Mouse (Mus musculus) layer of hippocampus, adult 18-20 months (tissue): ENCODE measurements at regions not wholly inside any gene's neighbourhood (a gene's known extent, or its start where the extent isn't known, plus 50 kb on each side); places are given as distances from the start of the nearest gene placed in this dataset.

Experiments used
- DNase-seq, 2 experiments: peaks; one replicate each; pipeline ENCODE4 v3.0.0; 2022; ENCODE audit warnings: low spot score in 2 of 2

- no peak for DNase-seq
Observed at GRCm38 (mm10) chr5:73729646-73730045, 78.5 kb downstream of the Spata18 start.

- DNase-seq, result no peak
Observed at GRCm38 (mm10) chr5:73731423-73731822, 80.2 kb downstream of the Spata18 start.

DNA sequence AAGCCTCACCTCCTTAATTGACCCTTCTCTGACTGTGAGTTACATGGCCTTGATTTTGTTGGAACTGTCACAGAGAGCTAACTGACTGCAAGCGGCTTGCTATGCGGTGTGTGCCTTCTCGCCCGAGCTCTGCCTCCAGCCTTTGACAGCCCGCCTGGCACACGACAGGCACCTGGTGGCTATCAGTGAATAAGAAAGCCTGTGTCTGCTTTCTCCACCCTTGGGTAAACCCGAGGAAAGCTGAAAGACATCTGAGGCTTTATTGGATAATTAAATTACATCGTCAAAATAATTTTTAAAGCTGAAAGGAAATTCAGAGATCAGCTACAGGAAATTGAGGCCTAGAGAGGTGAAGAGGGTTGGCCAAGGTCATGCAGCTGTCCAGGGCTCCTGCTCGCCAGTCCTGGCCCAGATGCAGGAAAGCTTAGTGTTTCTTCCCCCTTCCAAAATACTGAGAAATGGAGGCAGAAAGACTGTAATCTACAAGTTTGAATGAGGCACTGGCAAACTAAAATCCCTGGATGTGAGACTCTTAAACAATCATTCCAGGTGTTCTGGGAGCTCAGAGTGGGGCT, 80.9 kb downstream of the Spata18 start:
- DNase-seq, result no peak

- no peak for DNase-seq
Observed at GRCm38 (mm10) chr5:73740766-73741165, 89.6 kb downstream of the Spata18 start.

- DNase-seq, result no peak
Observed at GRCm38 (mm10) chr5:73741441-73741840, 90.3 kb downstream of the Spata18 start.

- no peak for DNase-seq
Observed at GRCm38 (mm10) chr5:73743953-73744352, 92.8 kb downstream of the Spata18 start.

DNA sequence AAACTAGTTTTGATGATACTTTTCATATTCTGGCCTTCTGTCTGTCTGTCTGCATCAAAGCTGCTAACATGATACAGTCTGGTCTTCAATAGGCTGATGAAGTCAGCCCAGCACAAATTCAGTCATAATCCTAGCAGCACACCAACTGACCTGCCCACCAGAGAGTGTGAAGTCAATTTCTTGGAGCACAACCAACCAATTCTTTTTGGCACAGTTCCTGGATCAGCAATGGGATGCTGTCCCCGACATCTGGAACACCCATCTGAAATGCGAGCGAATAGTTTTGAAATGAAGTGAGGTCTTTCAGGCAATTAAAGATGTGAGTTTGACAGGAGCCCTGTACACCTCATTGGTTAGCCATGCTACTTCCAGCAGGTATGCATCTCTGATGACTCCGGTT, 98.6 kb downstream of the Spata18 start:
- DNase-seq, result no peak

DNA sequence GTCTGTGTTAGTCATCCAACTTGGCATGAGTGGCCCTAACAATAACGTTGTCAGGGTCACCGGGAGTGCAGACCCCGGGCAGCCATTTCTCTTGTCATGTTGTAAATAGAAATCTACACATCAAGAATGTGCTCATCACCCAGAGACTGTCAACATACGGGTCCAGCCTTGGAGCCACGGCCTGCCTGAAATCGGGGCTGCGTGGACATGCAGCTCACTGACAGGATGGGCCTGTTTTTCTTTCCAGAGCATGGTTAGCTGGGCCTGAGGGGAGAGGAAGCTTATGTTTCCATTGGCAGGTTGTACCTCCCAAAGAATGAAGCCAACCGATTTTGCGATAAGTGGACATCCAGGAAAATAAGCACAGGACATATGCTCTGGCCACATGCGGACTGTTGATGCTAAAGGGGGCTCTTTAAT, 101.1 kb downstream of the Spata18 start:
- no peak for DNase-seq

GRCm38 (mm10) chr5:73753827-73754226, 102.6 kb downstream of the Spata18 start:
- DNase-seq, result no peak

GRCm38 (mm10) chr5:73758534-73758933, 107.4 kb downstream of the Spata18 start:
- DNase-seq, result no peak

DNA sequence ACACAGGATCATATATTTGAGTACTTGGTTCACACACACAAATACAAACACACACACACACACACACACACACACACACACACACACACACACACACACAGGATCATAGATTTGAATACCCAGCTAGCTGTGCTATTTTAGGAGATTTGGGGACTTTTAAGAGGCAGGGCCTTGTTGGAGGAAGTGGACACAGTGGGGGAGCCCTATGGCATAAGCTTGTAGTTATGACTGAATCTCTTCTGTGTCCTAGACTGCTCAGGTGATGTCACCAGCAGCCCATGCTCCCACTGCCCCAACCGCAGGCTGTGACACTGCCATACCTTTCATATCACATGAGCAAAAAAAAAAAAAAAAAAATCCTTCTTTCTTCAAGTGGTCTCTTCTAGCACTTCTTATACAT, 110.1 kb downstream of the Spata18 start:
- no peak for DNase-seq

- DNase-seq, result peak; percentile 66 to 87
Observed at GRCm38 (mm10) chr5:73761709-73762108, 110.5 kb downstream of the Spata18 start.

GRCm38 (mm10) chr5:73764226-73764625, 113.0 kb downstream of the Spata18 start:
- DNase-seq, result no peak

DNA sequence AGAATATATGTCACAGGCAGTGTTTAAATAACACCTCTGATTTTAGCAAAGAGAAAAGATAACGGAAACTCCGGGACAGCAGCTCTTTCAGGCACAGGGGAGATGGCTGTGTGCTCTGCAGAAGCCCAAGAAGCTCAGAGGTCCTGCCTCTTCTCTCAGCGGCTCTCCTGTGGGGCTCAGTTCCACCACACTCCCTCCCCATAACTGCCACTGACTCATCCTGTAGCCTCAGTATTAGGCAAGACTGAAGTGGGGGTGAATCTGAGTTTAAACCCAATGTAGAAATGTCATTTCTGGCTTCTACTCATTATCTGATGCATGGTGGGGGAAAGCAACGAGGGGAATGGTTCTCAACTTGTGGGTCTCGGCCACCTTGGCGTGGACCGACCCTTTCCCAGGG, 114.3 kb downstream of the Spata18 start:
- no peak for DNase-seq

- peak in 1 of 2 experiments; percentile 55 for DNase-seq
Observed at GRCm38 (mm10) chr5:73768253-73768652, 117.1 kb downstream of the Spata18 start.

DNA sequence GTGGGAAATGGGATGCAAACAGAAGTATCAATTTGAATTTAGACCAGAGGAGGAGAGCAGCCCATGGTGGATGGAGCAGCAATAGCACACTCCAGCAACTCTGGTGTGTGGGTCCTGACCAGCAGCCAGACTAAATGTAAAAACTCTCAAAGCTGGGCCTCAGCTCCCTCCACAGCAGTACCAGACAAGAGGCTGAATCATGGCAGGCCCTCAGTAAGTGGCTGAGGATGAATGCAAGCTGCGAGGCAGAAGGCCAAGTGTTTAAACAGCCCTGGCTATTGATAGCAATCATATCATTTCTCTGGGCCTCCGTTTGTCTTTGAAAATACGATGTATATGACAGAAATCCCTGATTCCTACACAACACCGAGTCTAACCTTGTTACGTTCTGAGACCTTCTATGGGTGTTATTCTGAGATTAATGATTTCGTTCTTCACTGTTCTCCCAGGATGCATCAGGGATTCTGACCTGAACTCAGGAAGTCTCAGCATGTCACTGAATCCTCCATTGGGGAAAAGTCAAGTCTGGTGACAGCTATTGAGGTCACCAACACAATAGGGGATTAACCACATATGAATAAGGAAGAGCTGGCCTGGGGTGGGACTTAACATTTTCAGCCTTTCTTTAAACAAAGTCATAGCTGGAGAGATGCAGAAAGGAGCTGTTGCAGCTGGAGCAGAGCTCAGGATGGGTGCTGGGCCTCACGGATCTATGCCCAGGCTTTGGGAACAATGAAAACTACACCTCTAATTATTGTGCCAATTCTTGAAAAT, 124.8 kb downstream of the Spata18 start:
- DNase-seq, result no peak

DNA sequence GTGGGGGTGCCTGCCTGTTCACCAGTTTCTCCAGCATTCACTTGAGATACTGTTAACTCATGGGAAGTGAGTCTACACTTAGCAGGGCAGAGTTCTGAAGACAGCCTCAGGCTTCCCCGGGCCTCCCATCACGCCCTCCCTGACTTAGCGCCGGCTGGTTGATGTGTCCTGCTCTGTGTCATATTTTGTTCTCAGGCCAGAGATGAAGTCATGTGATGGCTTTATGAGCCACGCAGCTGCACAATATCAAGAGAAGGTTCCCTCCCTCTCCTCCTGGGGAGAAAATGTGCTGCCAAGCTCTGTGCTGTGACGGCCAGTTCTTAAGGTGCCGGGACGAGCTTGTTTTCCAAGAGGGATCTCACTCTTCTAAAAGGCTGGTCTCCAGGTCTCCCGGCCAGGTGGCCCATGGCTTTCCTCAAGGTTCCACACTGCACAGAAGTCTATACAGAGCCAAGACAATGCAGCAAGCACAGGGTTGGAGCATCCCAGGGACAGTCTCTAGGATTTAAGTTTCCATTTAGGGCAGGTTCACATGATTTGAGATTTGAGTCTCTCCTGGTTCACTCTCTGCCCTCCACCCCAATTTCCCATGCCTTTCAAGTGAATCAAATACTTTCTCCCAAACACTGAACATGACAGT, 126.2 kb downstream of the Spata18 start:
- peak in 1 of 2 experiments; percentile 32 for DNase-seq

DNA sequence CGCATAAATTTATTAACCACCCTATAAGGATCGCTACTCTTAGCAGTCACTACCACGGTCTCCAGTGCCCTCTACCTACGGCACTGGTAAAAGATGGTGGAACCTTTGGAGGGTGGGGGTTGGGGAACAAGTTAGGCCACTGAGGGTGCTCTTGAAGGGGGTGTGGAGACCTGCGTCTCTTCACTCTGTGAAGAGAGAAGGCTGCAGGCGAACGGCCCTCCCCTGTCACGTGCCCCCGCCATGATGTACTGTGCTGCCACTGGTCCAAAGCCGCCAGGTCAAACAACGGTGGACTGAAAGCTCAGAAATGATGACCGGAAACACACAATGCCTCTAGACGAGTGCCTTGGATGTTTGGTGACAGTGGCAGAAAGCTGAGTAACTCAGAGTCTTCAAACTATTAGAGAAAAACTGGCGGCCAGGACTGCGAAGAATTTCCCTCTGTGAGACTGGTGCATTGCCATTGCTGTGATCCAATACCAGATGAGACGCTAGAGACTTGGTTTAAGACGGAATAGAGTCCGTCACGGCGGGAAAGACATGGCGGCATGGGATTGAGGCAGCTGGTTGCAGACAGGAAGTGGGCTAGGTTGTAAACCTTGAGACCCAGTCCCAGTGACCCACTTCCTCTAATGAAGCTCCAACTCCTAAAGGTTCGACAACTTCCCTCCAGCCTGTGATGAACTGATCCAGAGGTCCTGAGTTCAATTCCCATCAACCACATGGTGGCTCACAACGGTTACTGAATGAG, 130.2 kb downstream of the Spata18 start:
- no peak for DNase-seq

DNA sequence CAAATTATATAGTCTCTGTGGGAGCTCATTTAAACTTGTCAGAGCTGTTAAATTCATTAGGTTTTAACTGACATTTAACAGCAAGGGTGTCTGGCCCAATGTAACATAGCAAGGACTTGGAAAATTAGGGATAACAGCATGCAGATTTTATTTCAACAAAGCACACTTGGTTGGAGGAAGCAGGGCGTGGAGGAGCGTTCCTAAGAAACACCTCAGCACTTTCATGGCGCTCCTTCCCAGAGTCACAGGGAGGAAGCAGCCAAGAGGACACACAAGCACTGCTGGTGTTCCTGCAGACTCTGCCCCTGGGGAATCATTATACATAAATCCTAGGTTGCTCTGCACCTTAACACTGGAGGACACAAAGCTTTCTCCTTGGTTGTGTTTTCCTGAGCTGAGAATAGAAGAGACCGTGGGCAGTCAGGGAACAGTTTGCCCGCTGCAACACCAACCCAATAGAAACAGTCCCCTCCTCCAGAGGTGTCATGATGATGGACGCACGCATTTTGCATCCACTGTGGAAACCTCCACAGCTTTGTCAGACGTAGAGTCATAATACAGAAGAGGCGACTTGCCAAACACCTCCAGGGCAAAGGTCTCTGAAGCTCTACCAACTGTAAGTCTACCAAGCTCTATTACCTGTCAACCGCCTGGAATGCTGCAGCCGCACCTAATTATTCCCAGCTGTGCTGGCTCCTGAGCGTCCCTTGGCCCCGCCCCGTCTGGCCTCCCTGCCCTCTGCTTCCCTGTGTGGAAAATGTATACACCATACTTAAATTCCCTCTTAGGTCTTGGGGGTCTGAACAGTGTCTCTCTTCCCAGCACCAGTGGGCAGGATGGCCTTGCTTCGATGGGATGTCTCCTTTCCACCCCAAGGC, 131.3 kb downstream of the Spata18 start:
- no peak for DNase-seq

GRCm38 (mm10) chr5:73787275-73787674, 136.1 kb downstream of the Spata18 start:
- no peak for DNase-seq

DNA sequence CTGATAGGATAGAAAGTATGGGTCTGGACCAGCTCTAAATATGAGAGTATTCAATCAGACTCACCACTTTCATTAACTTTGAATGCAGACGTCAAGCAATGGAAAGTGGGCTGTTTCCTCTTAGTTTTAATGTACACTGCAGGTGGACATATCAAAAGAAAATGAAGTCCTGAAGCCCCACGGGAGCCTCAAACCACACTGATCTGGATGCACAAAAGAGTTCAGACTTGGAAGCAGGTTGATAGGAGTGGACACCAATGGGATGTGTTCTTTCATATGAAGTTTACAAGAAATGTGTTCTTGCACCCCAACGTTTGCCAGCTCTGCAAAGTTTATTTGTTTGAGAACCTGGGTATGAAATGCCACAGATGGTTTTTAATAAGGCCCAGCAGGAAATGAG, 141.0 kb downstream of the Spata18 start:
- no peak for DNase-seq
